8 mouse cellular contexts compared by ENCODE assay signal in the genomic region with DNA sequence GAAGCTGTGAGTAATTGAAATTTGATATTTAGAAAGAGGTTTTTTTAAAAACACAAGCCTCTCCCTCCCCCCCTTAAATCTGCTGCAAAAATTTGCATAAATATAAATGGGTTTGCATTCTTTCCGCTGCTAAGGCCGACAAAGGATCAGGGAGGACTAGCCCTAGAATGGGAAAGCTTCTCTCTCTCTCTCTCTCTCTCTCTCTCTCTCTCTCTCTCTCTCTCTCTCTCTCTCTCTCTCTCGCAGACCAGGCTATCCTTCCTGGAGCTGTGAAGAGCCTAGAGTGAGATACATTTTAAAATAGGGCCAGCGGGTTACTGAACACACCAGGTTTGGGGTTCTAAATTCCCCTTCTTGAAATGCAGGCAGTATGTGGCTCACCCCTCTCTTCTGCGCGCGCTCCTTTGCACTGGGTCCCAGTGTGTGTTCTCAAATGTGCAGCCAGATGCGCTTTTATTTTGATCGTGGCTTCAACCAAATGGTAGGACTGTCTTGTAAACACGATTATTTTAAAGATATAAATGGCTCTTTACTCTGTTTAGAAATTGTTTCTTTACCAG.
DNase-seq lines count a peak whose midpoint lies in the region; ATAC-seq and TF ChIP-seq lines count a peak whose summit lies in the region.

No protein-coding gene starts in this region.

- no peak for TF ChIP-seq CTCF in testis, adult 2 months (IDR thresholded peaks at IDR 0.05; ENCODE audit: control insufficient read depth, insufficient read depth, insufficient replicate concordance, low read depth, low read length)

- no peaks in the 10 kb centered on the region for H3K36me3 ChIP-seq in testis, adult 2 months (ENCODE audit: control insufficient read depth, insufficient read depth, low read length)
- no peaks in the 10 kb centered on the region for H3K36me3 ChIP-seq in kidney, embryonic 14.5 days (ENCODE audit: control insufficient read depth, insufficient read depth, low read length)
- H3K36me3 ChIP-seq in liver, embryonic 15.5 days (replicated peaks) = no peaks in the 10 kb centered on the region
- no peaks in the 10 kb centered on the region for H3K36me3 ChIP-seq in neural tube, embryonic 14.5 days (ENCODE audit: control insufficient read depth, insufficient read depth, low read length)

- no peak for TF ChIP-seq POLR2A in testis, adult 2 months (IDR thresholded peaks at IDR 0.05; ENCODE audit: control insufficient read depth, low read depth, low read length)

- peak overlapping the region; percentile 36; the same call in 1 of the 2 replicates for H3K27ac ChIP-seq in testis, adult 2 months (ENCODE audit: control insufficient read depth, insufficient read depth, low read depth, low read length)
- H3K27ac ChIP-seq in kidney, embryonic 14.5 days (ENCODE audit: low read depth, low read length) = peak overlapping the region; percentile 84
- peak overlapping the region; percentile 94 for H3K27ac ChIP-seq in liver, embryonic 15.5 days (replicated peaks)
- H3K27ac ChIP-seq in neural tube, embryonic 14.5 days (ENCODE audit: low read depth, low read length) = peak overlapping the region; percentile 90

- H3K27me3 ChIP-seq in testis, adult 2 months (ENCODE audit: control insufficient read depth, insufficient read depth, low read length) = no peaks in the 10 kb centered on the region
- no peaks in the 10 kb centered on the region for H3K27me3 ChIP-seq in kidney, embryonic 14.5 days (ENCODE audit: control insufficient read depth, insufficient read depth, low read length)
- H3K27me3 ChIP-seq in liver, embryonic 15.5 days = no peaks in the 10 kb centered on the region
- H3K27me3 ChIP-seq in neural tube, embryonic 14.5 days (ENCODE audit: control insufficient read depth, insufficient read depth, low read length) = no peaks in the 10 kb centered on the region

- H3K4me3 ChIP-seq in testis, adult 2 months (ENCODE audit: control insufficient read depth, low read depth, low read length) = peak overlapping the region; percentile 55
- peak overlapping the region; percentile 55 for H3K4me3 ChIP-seq in kidney, embryonic 14.5 days (ENCODE audit: low read length)
- H3K4me3 ChIP-seq in liver, embryonic 15.5 days (replicated peaks) = peak overlapping the region; percentile 70
- H3K4me3 ChIP-seq in neural tube, embryonic 14.5 days (ENCODE audit: low read depth, low read length) = peak overlapping the region; percentile 61

- no peak for DNase-seq in testis, postnatal 14 days (ENCODE audit: low spot score)
- DNase-seq in cerebellum, postnatal 36 days = peak; percentile 31 to 57
- DNase-seq in heart, adult 9 months (ENCODE audit: low spot score in 2 of 2) = peak; percentile 18 to 36
- peak; percentile 63 to 70 for DNase-seq in thymus, postnatal 36 days

- H3K4me2 ChIP-seq in kidney, embryonic 14.5 days (replicated peaks; ENCODE audit: low read depth, low read length) = peak overlapping the region; percentile 50
- peak overlapping the region; percentile 80 for H3K4me2 ChIP-seq in liver, embryonic 15.5 days
- H3K4me2 ChIP-seq in neural tube, embryonic 14.5 days (ENCODE audit: low read depth, low read length) = peak overlapping the region; percentile 75

- ATAC-seq in kidney, embryonic 14.5 days (ENCODE audit: low FRiP score, low TSS enrichment) = peak; percentile 44; the same call in 1 of the 2 replicates
- ATAC-seq in liver, embryonic 15.5 days (ENCODE audit: insufficient read depth) = peak; percentile 58
- peak; percentile 64 for ATAC-seq in neural tube, embryonic 14.5 days (ENCODE audit: low read depth)

- H3K4me1 ChIP-seq in testis, adult 2 months (ENCODE audit: control insufficient read depth, insufficient read depth, low read length) = peaks cover 2% of the 10 kb centered on the region
- peaks cover 17% of the 10 kb centered on the region; the same call in 1 of the 2 replicates for H3K4me1 ChIP-seq in kidney, embryonic 14.5 days (ENCODE audit: control insufficient read depth, insufficient read depth, low read length)
- H3K4me1 ChIP-seq in liver, embryonic 15.5 days (replicated peaks) = peaks cover 49% of the 10 kb centered on the region
- peaks cover 28% of the 10 kb centered on the region for H3K4me1 ChIP-seq in neural tube, embryonic 14.5 days (ENCODE audit: control insufficient read depth, insufficient read depth, low read length)

- under 1% methylated on average over 10 of the region's 10 CpGs for WGBS in kidney, embryonic 14.5 days
- WGBS in liver, embryonic 15.5 days (ENCODE audit: insufficient replicate concordance) = 0% methylated on average over 10 of the region's 10 CpGs
- 0% methylated on average over 10 of the region's 10 CpGs for WGBS in neural tube, embryonic 14.5 days

- H3K9me3 ChIP-seq in kidney, embryonic 14.5 days (ENCODE audit: control insufficient read depth, low read length) = no peaks in the 10 kb centered on the region
- no peaks in the 10 kb centered on the region for H3K9me3 ChIP-seq in liver, embryonic 15.5 days (replicated peaks)
- no peaks in the 10 kb centered on the region for H3K9me3 ChIP-seq in neural tube, embryonic 14.5 days (ENCODE audit: control insufficient read depth, low read length)

- H3K9ac ChIP-seq in kidney, embryonic 14.5 days (ENCODE audit: low read depth, low read length) = peak overlapping the region; percentile 67
- peak overlapping the region; percentile 79 for H3K9ac ChIP-seq in liver, embryonic 15.5 days
- H3K9ac ChIP-seq in neural tube, embryonic 14.5 days (replicated peaks; ENCODE audit: low read depth, low read length) = peak overlapping the region; percentile 72

Comparison
In these comparisons a context has a peak if more than half of its experiments do, and no peak if none do; other contexts are left out.
1. H3K27ac ChIP-seq: peak in every context shown above with its lines; median percentile 94 in liver, embryonic 15.5 days; 90 in neural tube, embryonic 14.5 days; 84 in kidney, embryonic 14.5 days; 36 in testis, adult 2 months.